Mouse (Mus musculus) heart, adult 8-10 months (tissue): Measurements from ENCODE around the gene Mff. TPM values are rescaled to one million over a fixed set of nuclear protein-coding genes. Genes with fewer than 3 reads are reported as not detected.

Experiments used
- total RNA-seq, 4 experiments: library from RNA; stranded (reverse); gene quantifications; 2 replicates each; pipeline ENCODE4 v1.2.4; 2022

Gene Mff
- total RNA-seq, 4 experiments from 2014 or later, result 150 to 163 (median 154) TPM

Other genes with a start within 250 kb of the Mff start
- gene Col4a4, start 138.0 kb upstream of the Mff start, total RNA-seq, result 1 to 10 TPM; 2.5 to 4.7 (median 4.3) TPM
- gene Col4a3, start 138.0 kb upstream of the Mff start, total RNA-seq, result 1 to 10 TPM in 2 of 4 experiments, under 1 TPM in 2; 0.73 to 1.5 (median 1.00) TPM
- not detected for gene Tm4sf20, start 43.6 kb downstream of the Mff start, total RNA-seq
- gene Gm47791, start 46.4 kb downstream of the Mff start, total RNA-seq, result not detected
- 10 to 100 TPM; 23.8 to 28.7 (median 26.0) TPM for gene Agfg1, start 114.6 kb downstream of the Mff start, total RNA-seq
- gene A030005L19Rik, start 188.4 kb downstream of the Mff start, total RNA-seq, result not detected
- not detected for gene A030014E15Rik, start 200.0 kb downstream of the Mff start, total RNA-seq
- not detected for gene Gm6217, start 206.5 kb downstream of the Mff start, total RNA-seq
- gene A030003K21Rik, start 218.5 kb downstream of the Mff start, total RNA-seq, result not detected
- not detected for gene Gm7544, start 231.1 kb downstream of the Mff start, total RNA-seq
- not detected for gene Gm47955, start 235.4 kb downstream of the Mff start, total RNA-seq